Mouse (Mus musculus) heart, embryonic 11.5 days (tissue): ENCODE results near the gene Nelfcd. TPM values are rescaled to one million over a fixed set of nuclear protein-coding genes. Genes with fewer than 3 reads are reported as not detected.

Source experiments
- ATAC-seq: fragments of 200-750 bp; cut with Nextera tagmentation; replicated peaks from 2 replicates; pipeline ENCODE4 v1.8.0; 2017; ENCODE audit warnings: moderate library complexity; ENCODE audit not compliant: insufficient number of reproducible peaks, low FRiP score, low TSS enrichment
- H3K27ac ChIP-seq: fragments of 300-500 bp; sonication (generic); 2 replicates; pipeline ENCODE4 v1.5.1; 2014; ENCODE audit warnings: mild to moderate bottlenecking, low read depth, low read length
- H3K27me3 ChIP-seq: fragments of 300-500 bp; sonication (generic); 2 replicates; pipeline ENCODE4 v1.6.1; 2014; ENCODE audit warnings: mild to moderate bottlenecking, low read length, mixed read lengths; ENCODE audit not compliant: control insufficient read depth, insufficient read depth
- H3K36me3 ChIP-seq: fragments of 300-500 bp; sonication (generic); 2 replicates; pipeline ENCODE4 v1.6.1; 2014; ENCODE audit warnings: mild to moderate bottlenecking, low read length, moderate library complexity, mixed read lengths; ENCODE audit not compliant: control insufficient read depth, insufficient read depth
- H3K4me1 ChIP-seq: fragments of 300-500 bp; sonication (generic); 2 replicates; pipeline ENCODE4 v1.6.1; 2014; ENCODE audit warnings: low read length; ENCODE audit not compliant: control insufficient read depth, insufficient read depth
- H3K4me2 ChIP-seq: fragments of 300-500 bp; sonication (generic); 2 replicates; pipeline ENCODE4 v1.6.1; 2014; ENCODE audit warnings: mild to moderate bottlenecking, moderate library complexity
- H3K4me3 ChIP-seq: fragments of 300-500 bp; sonication (generic); 2 replicates; pipeline ENCODE4 v1.5.1; 2014; ENCODE audit warnings: low read depth, low read length
- H3K9ac ChIP-seq: fragments of 300-500 bp; sonication (generic); 2 replicates; pipeline ENCODE4 v1.6.1; 2014; ENCODE audit warnings: mild to moderate bottlenecking, low read depth, low read length, moderate library complexity
- H3K9me3 ChIP-seq: fragments of 300-500 bp; sonication (generic); replicated peaks from 2 replicates; pipeline ENCODE4 v1.6.1; 2016; ENCODE audit warnings: low read length; ENCODE audit not compliant: control insufficient read depth
- WGBS: fragments of 180-500 bp; shearing (Covaris S2); extraction: QIAGEN DNeasy Blood & Tissue Kit; methylation state at CpG from one replicate; pipeline ENCODE4 v1.1.7; 2014; ENCODE audit not compliant: insufficient replicate concordance; 5-methylcytosine and 5-hydroxymethylcytosine counted together
- polyA plus RNA-seq: library from polyadenylated mRNA; unstranded; fragments of >200 nt; fragmentation: Nextera tagmentation; extraction: Ambion mirVana; gene quantifications from 2 replicates; pipeline ENCODE4 v1.2.1, GENCODE M21; 2014

Gene Nelfcd
- polyA plus RNA-seq, 1 experiment from 2014 or later = 99.5 TPM

GRCm38 (mm10) chr2:174400396-174400795 lies 15.2 kb upstream of the Nelfcd start:
- no peak for ATAC-seq
- Histone ChIP-seq H3K4me2 (no peak overlapping the region), H3K27ac (no peak overlapping the region), H3K9me3 (no peaks in the 10 kb centered on the region), H3K36me3 (no peaks in the 10 kb centered on the region), H3K4me3 (no peak overlapping the region), H3K9ac (no peak overlapping the region), H3K27me3 (no peaks in the 10 kb centered on the region), H3K4me1 (no peaks in the 10 kb centered on the region)
- WGBS = 73% methylated on average over 4 of the region's 4 CpGs

- Histone ChIP-seq H3K27me3 (no peaks in the 10 kb centered on the region), H3K9ac (no peak overlapping the region), H3K36me3 (no peaks in the 10 kb centered on the region), H3K4me2 (no peak overlapping the region), H3K4me3 (no peak overlapping the region), H3K9me3 (no peaks in the 10 kb centered on the region), H3K4me1 (no peaks in the 10 kb centered on the region), H3K27ac (no peak overlapping the region)
- ATAC-seq = no peak
- WGBS = 46% methylated on average over 2 of the region's 2 CpGs
Measured at GRCm38 (mm10) chr2:174410222-174410621, 5.4 kb upstream of the Nelfcd start.

- H3K27me3 ChIP-seq = no peaks in the 10 kb centered on the region
- no peak overlapping the region for H3K27ac ChIP-seq
- 61% methylated on average over 7 of the region's 7 CpGs for WGBS
- ATAC-seq = no peak
- H3K36me3 ChIP-seq = no peaks in the 10 kb centered on the region
- peaks cover 5% of the 10 kb centered on the region for H3K4me1 ChIP-seq
- no peak overlapping the region for H3K4me2 ChIP-seq
- no peak overlapping the region for H3K4me3 ChIP-seq
- H3K9me3 ChIP-seq = no peaks in the 10 kb centered on the region
- H3K9ac ChIP-seq = no peak overlapping the region
Measured at GRCm38 (mm10) chr2:174413127-174413526, 2.5 kb upstream of the Nelfcd start.

- H3K4me1 ChIP-seq = peaks cover 5% of the 10 kb centered on the region
- no peaks in the 10 kb centered on the region for H3K27me3 ChIP-seq
- H3K27ac ChIP-seq = no peak overlapping the region
- H3K4me3 ChIP-seq = peak overlapping the region; percentile 83
- ATAC-seq = no peak
- H3K36me3 ChIP-seq = no peaks in the 10 kb centered on the region
- H3K4me2 ChIP-seq = peak overlapping the region; percentile 70
- 47% methylated on average over 18 of the region's 18 CpGs for WGBS
- H3K9ac ChIP-seq = no peak overlapping the region; the same call in 1 of the 2 replicates
- no peaks in the 10 kb centered on the region for H3K9me3 ChIP-seq
Measured at GRCm38 (mm10) chr2:174415001-174415730, 438 bp upstream of the Nelfcd start.

- Histone ChIP-seq H3K4me1 (peaks cover 5% of the 10 kb centered on the region), H3K4me2 (no peak overlapping the region), H3K9me3 (no peaks in the 10 kb centered on the region), H3K27me3 (no peaks in the 10 kb centered on the region), H3K27ac (no peak overlapping the region), H3K9ac (no peak overlapping the region), H3K36me3 (peaks cover 16% of the 10 kb centered on the region; the same call in 1 of the 2 replicates), H3K4me3 (no peak overlapping the region)
- WGBS = 91% methylated on average over 6 of the region's 6 CpGs
- no peak for ATAC-seq
Measured at GRCm38 (mm10) chr2:174421107-174421506, 5.5 kb downstream of the Nelfcd start.

DNA sequence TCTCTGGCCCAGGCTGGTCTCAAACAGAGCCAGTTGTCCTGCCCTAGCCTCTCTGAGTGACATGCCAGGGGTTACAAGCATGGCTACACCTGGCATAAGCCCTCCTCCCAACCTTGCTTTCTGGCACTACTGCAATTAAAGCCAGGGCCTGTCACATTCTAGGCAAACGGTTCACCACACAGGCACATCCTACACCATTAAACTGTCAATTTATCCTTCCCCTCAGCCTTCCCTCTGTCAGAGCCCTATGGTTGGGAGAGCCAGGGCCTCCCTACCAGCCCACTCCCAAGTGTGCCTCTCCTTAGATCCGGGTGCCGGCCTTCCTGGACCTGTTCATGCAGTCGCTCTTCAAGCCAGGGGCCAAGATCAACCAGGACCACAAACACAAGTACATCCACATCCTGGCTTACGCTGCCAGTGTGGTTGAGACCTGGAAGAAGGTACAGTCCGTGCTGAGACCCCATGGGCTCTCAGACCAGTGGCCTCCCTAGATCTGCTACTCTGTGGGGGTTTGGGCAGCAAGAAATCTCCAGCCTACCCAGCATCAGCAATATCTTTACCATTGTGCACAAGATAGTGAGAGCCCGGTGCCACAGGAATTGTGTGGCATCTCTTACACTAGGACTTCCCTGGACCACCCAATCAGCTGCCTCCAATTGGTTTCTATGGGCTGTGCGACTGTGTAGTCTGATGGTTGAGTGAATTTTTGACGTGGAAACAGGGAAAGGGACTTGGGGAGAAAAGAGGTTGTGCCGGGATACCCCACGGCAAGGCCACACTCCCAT lies 8.9 kb downstream of the Nelfcd start:
- Histone ChIP-seq H3K9me3 (no peaks in the 10 kb centered on the region), H3K27me3 (no peaks in the 10 kb centered on the region), H3K4me3 (no peak overlapping the region), H3K36me3 (peaks cover 30% of the 10 kb centered on the region), H3K4me2 (no peak overlapping the region), H3K9ac (no peak overlapping the region), H3K27ac (no peak overlapping the region), H3K4me1 (no peaks in the 10 kb centered on the region)
- no peak for ATAC-seq
- WGBS = 92% methylated on average over 11 of the region's 11 CpGs

GRCm38 (mm10) chr2:174426856-174427255 lies 11.3 kb downstream of the Nelfcd start:
- Histone ChIP-seq H3K9me3 (no peaks in the 10 kb centered on the region), H3K4me2 (no peak overlapping the region), H3K36me3 (peaks cover 26% of the 10 kb centered on the region), H3K4me3 (no peak overlapping the region), H3K27ac (no peak overlapping the region), H3K27me3 (no peaks in the 10 kb centered on the region), H3K9ac (no peak overlapping the region), H3K4me1 (no peaks in the 10 kb centered on the region)
- no peak for ATAC-seq
- 93% methylated on average over 12 of the region's 12 CpGs for WGBS

- Histone ChIP-seq H3K9me3 (no peaks in the 10 kb centered on the region), H3K4me3 (no peak overlapping the region), H3K4me1 (no peaks in the 10 kb centered on the region), H3K36me3 (peaks cover 20% of the 10 kb centered on the region), H3K27ac (no peak overlapping the region), H3K27me3 (no peaks in the 10 kb centered on the region), H3K9ac (no peak overlapping the region), H3K4me2 (no peak overlapping the region)
- ATAC-seq = no peak
- WGBS = 84% methylated on average over 18 of the region's 18 CpGs
Measured at GRCm38 (mm10) chr2:174428076-174428835, 12.7 kb downstream of the Nelfcd start.
